Mouse (Mus musculus): ENCODE measurements around the gene Zfp598.
"Not testable (repeated sequence)": the region's sequence is repeated elsewhere in the genome, so short reads cannot be mapped to it uniquely, and the experiment has no call there.

Gene Zfp598

DNA sequence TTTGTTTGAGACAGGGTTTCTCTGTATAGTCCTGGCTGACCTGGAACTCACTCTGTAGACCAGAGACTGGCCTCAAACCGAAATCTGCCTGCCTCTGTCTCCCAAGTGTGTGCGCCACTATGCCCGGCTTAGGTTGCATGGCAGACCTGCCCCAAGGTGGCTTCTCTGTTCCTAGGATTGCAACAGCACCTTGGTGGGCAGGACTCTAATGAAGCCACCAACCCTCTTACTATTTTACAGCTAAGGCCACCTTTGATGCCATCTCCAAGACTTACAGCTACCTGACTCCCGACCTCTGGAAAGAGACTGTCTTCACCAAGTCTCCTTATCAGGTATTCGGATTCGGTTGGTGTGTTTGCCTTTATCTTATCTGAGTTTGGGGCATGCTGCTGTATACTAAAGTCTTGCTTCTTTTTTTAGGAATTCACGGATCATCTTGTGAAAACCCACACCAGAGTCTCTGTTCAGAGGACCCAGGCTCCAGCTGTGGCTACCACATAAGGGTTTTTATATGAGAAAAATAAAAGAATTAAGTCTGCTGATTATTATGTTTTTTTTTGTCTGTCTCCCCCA lies 52.0 kb downstream of the Zfp598 start:
- not testable (repeated sequence) for DNase-seq (ENCODE audit: low spot score)

DNA sequence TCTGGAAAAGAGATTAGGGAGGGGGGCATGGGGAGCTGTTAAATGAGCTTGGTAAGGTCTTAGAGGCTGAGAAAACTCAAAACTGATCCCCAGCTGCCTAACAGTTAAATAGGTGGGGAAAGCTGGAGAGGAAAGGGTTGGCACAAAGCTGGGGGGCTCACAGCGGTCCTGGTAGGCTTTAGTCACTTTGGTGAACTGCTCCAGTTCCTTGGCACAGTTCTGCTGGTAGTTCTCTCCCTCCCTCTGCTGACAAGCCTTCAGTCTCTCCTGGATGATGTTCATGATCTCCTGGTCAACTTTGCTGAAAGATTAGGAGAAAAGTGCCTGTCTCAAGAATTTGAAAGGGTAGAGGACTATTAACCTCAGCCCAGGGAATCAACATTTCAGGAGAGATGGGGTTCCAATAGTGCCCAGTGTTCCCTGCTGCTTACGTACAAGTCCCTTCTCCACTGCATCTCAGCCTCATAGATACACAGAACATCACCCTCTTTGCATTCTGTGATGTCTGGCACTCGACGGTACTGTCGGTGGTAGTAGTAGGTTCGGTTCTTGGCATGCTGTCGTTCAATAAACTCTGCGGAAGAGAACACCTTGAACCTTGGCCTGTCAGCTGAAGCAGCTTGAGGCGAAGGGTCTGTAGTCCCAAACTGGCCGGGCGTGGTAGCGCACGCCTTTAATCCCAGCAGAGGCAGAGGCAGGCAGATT lies 52.9 kb downstream of the Zfp598 start:
- DNase-seq (ENCODE audit: low spot score): no peak

DNA sequence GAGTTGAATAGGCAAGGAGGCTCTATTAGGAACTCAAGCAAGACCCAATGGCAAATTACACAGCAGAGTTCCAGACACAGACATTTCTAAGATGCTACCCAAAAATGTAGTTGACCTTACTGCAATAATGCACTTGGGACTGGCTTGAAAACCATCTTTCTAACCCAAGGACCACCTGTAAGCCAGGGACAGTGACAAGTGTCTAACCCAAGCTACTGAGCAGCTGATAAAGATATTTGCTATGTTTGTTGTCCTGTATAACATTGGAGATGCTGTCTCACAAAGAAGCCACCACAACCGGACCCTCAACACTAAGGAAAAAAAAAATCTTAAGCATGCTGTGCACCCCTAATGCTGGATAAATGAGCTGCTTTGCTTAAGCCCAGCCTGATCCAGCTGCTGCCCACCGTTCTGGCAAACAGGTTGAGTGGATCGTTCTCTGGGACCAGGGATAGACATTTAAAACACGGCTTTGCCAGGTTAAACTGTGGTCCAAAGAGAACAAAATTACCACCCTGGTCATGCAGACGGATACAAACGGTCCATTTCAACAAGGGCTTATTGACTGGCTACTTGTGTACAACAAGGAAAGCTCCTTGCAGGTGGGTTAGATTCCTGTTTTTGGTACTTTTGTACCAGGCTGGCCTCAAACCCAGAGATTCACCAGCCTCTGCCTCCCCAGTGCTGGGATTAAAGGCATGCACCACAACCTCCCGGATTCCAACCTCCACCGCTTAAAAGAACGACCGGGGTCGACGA lies 53.8 kb downstream of the Zfp598 start:
- no peak for DNase-seq (ENCODE audit: low spot score)

DNA sequence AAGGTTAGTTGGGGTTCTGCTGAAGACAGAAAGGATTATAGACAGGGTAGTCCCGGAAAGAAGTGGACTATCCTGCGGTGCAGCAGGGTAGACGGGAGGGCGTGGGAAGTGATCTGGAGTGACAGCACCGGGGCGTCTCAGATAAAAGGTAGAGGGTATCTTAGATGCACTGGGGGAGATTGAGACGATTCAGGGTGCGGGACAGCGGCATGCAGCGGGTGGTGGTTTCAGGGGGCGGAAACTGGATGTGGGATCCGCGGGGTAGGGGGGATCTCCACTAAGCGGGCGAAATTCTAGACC lies 54.3 kb downstream of the Zfp598 start:
- peak; percentile 38 for DNase-seq (ENCODE audit: low spot score)

DNA sequence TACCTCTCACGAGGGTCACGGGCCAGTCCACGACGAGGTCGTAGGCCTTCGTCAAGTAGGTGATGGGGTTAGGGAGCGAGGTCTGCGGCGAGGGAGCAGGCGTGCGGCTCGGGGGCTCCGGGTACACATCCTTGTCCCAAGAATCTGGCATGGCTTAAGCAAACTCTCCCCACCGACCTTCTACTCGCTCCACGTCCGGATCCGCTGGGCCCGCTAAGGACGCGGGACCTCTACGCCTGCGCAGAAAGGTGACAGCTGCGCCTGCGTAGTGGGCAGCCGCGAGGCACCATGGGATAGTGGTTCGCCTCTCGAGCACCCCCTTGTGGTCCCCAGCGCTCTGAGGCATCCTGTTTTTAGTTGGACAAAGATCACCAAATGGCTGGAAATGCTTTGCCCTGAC lies 54.7 kb downstream of the Zfp598 start, which contains the start of gene Ndufb10:
TSS of gene Ndufb10 (minus strand) at position 295 of the 400 bp plus-strand sequence.
- peak; percentile 99 for DNase-seq (ENCODE audit: low spot score)

DNA sequence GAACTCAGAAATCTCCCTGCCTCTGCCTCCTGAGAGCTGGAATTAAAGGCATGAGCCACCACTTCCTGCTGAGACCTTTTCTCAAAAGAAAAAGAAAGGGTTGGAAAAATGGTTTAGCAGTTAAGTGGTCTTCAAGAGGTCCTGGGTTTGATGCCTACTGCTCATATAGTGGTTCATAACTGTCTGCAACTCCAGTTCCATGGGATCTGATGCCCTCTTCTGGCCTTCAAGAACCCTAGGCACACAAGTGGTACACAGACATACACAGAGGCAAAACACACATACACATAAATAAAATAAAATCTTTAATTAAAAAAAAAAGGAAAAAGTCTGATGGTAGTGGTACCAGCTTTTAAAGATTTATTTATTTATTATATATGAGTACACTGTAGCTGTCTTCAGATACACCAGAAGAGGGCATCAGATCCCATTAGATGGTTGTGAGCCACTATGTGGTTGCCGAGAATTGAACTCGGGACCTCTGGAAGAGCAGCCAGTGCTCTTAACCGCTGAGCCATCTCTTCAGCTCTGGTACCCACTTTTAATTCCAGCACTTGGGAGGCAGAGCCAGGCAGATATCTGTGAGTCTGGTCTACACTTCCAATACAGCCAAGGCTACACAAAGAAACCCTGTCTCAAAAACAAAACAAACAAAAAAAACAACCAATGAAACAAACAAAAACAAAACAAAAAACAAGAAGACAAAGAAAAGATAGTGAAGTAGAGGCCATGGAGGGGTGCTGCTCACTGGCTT lies 56.3 kb downstream of the Zfp598 start:
- DNase-seq (ENCODE audit: low spot score): no peak

DNA sequence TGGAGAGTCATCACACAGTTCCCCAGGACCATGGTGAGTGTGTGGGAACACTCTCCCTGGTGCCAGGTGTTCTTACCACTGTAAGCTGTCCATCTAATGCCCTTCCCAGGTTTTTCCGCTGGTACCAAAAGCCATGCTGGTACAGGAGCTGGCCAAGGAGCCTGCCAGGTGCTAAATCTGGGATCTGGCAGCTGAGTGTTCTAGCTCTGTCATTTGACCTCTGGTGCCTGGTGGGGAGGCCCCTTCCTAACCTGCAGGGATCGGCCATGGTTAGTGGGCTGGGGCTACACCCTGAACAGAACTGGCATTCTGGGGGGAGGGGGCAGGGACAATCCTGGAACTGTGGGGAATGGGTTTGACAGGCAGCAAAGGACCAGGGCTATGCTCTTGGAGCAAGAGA lies 58.1 kb downstream of the Zfp598 start, which contains the start of gene Rpl3l:
TSS of gene Rpl3l (plus strand) at position 203 of the 400 bp plus-strand sequence.
- no peak for DNase-seq (ENCODE audit: low spot score)

DNA sequence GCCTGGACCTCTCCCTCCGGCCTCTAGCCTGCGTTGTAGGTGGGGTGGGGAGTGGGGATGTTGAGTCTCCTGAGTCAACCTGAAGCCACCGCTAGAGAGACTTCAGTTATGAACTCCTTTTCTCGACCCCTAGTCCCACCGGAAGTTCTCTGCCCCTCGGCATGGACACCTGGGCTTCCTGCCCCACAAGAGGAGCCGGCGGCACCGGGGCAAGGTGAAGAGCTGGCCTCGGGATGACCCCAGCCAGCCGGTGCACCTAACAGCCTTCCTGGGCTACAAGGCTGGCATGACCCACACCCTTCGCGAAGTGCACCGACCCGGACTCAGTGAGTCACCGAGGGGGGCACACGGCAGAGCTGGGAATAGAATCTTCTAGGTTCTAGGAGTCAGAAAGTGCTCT lies 58.7 kb downstream of the Zfp598 start:
- no peak for DNase-seq (ENCODE audit: low spot score)

DNA sequence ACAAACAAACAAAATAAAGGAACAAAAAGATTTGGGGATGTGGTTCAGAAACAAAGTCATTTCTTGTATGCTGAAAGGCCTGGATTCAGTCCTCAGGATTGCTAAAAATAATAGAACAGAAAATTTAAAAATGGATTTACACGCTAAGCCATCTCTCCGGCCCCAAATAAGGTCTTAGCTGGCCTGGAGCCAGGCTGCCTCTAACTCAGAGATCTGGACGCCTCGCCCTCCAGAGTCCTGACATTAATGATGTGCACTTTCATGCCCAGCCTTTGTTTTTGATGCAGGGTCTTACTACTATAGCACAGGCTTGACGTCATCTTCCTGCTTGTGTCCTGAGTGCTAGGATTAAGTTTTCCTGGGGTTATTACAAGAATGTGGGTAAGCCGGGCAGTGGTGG lies 59.6 kb downstream of the Zfp598 start:
- no peak for DNase-seq (ENCODE audit: low spot score)

DNA sequence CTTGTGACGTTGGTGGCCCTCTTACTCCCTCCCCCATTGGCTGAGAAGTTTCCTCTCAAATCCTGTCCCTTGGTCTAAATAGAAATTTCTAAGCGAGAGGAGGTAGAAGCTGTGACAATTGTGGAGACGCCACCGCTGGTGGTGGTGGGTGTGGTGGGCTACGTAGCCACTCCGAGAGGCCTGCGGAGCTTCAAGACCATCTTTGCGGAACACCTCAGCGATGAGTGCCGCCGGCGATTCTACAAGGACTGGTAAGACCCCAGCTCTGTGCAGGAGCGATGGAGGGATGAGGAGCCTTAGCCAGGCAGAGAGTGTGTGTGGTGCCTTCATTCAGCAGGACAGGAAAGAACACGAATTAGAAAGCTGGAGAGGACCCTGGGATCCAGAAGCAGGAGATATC lies 61.3 kb downstream of the Zfp598 start:
- DNase-seq (ENCODE audit: low spot score): no peak

Measured in retina, embryonic 14.5 days (tissue).